Mouse (Mus musculus) intestine, embryonic 16.5 days (tissue): ENCODE measurements around the gene Grik2. TPM values are rescaled to one million over a fixed set of nuclear protein-coding genes. Genes with fewer than 3 reads are reported as not detected.

ENCODE experiments used
- ATAC-seq: fragments of 200-750 bp; cut with Nextera tagmentation; 2 replicates; pipeline ENCODE4 v1.8.0; 2017; ENCODE audit warnings: moderate TSS enrichment, moderate library complexity
- H3K27ac ChIP-seq: fragments of 300-500 bp; sonication (generic); 2 replicates; pipeline ENCODE4 v1.5.1; 2014; ENCODE audit warnings: mild to moderate bottlenecking, low read length
- H3K27me3 ChIP-seq: fragments of 300-500 bp; sonication (generic); replicated peaks from 2 replicates; pipeline ENCODE4 v1.6.1; 2014; ENCODE audit warnings: low read length, control low read depth, mixed read lengths; ENCODE audit not compliant: control insufficient read depth, insufficient read depth
- H3K36me3 ChIP-seq: fragments of 300-500 bp; sonication (generic); 2 replicates; pipeline ENCODE4 v1.6.1; 2014; ENCODE audit warnings: low read length, control low read depth; ENCODE audit not compliant: control insufficient read depth, insufficient read depth
- H3K4me1 ChIP-seq: fragments of 300-500 bp; sonication (generic); 2 replicates; pipeline ENCODE4 v1.6.1; 2014; ENCODE audit warnings: low read length, control low read depth, mixed read lengths; ENCODE audit not compliant: control insufficient read depth, insufficient read depth
- H3K4me2 ChIP-seq: fragments of 300-500 bp; sonication (generic); 2 replicates; pipeline ENCODE4 v1.6.1; 2014; ENCODE audit warnings: low read depth, low read length, control low read depth
- H3K4me3 ChIP-seq: fragments of 300-500 bp; sonication (generic); 2 replicates; pipeline ENCODE4 v1.5.1; 2014; ENCODE audit warnings: mild to moderate bottlenecking, low read length
- H3K9ac ChIP-seq: fragments of 300-500 bp; sonication (generic); 2 replicates; pipeline ENCODE4 v1.6.1; 2014; ENCODE audit warnings: low read depth, low read length
- H3K9me3 ChIP-seq: fragments of 300-500 bp; sonication (generic); 2 replicates; pipeline ENCODE4 v1.6.1; 2016; ENCODE audit warnings: low read length, control low read depth; ENCODE audit not compliant: control insufficient read depth
- WGBS: fragments of 180-500 bp; shearing (Covaris S2); extraction: QIAGEN DNeasy Blood & Tissue Kit; methylation state at CpG from one replicate; pipeline ENCODE4 v1.1.7; 2014; 5-methylcytosine and 5-hydroxymethylcytosine counted together
- polyA plus RNA-seq: library from polyadenylated mRNA; unstranded; fragments of >200 nt; fragmentation: Nextera tagmentation; extraction: Ambion mirVana; gene quantifications from 2 replicates; pipeline ENCODE4 v1.2.1, GENCODE M21; 2015

The Grik2 gene
- polyA plus RNA-seq, 1 experiment from 2014 or later = 2.3 TPM

DNA sequence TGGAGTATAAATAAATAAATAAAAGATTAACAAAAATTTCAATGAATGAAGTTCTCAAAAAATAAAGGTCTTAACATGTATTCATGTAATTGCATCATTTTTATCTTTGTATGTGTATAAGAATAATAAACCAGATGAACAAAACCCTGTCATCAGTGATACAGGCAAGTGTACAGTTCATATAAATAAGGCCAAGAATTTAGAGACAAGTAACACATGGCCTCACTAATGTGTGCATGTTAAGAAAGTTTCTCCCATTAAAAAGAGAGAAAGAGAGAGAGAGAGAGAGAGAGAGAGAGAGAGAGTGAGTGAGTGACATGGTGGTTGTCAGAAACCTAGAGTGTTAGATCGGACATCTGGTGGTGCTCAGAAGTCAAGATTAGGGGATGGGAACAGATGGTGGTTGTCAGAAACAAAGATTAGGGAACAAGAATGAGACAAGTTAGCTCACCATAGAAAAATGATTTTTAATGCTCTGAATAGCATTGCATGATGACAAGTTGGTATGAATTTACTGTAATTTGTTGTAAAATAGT, 228.6 kb downstream of the Grik2 start:
- no peak for ATAC-seq
- no peaks in the 10 kb centered on the region for H3K36me3 ChIP-seq
- WGBS = 81% methylated on average over 1 of the region's 1 CpGs
- H3K27ac ChIP-seq = no peak overlapping the region
- H3K4me1 ChIP-seq = no peaks in the 10 kb centered on the region
- no peaks in the 10 kb centered on the region for H3K9me3 ChIP-seq
- H3K4me3 ChIP-seq = no peak overlapping the region
- no peak overlapping the region for H3K9ac ChIP-seq
- H3K4me2 ChIP-seq = no peak overlapping the region
- H3K27me3 ChIP-seq = no peaks in the 10 kb centered on the region

DNA sequence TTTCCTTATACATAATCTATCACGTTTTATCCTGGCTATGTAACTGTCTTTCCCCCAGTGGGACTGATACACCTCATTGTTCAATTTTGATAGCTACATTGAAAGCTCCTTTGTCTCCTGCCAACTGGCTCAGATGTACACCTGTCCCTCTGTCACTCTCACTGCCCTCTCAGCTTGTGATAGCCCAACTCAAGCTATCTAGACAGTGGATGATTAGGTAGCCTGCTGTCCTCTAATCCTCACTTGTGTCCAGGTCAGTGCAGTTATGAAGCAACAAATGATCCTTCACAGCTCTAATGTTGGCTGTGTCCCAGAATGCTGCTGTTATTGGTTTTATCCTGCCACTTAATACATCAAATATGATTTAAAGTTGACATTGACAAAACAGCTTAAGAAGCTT, 246.3 kb downstream of the Grik2 start:
- no peaks in the 10 kb centered on the region for H3K9me3 ChIP-seq
- no peaks in the 10 kb centered on the region for H3K36me3 ChIP-seq
- H3K4me1 ChIP-seq = no peaks in the 10 kb centered on the region
- H3K9ac ChIP-seq = no peak overlapping the region
- H3K27ac ChIP-seq = no peak overlapping the region
- ATAC-seq = no peak
- H3K4me3 ChIP-seq = no peak overlapping the region
- 71% methylated on average over 1 of the region's 1 CpGs for WGBS
- no peaks in the 10 kb centered on the region for H3K27me3 ChIP-seq
- H3K4me2 ChIP-seq = no peak overlapping the region

DNA sequence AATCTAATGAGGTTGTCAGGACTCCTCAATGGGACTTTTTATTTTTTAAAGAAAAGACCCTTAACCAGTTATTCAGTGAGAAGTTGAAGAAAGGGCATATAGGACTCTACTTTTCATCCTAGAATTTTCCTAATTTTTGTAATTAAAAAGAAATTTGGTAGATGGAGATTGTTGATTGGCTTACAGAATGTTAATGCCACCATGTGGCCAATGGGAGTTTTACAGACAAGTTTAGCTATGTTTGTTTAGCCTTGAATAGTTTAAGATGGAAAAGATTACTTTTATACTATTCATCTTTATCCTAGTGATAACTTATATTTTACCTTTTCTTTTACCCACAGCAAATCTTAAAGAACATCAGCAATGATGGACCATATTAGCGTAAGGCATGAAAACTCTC, 268.8 kb downstream of the Grik2 start:
- H3K36me3 ChIP-seq = no peaks in the 10 kb centered on the region
- no peak overlapping the region for H3K9ac ChIP-seq
- ATAC-seq = no peak
- H3K4me1 ChIP-seq = no peaks in the 10 kb centered on the region
- H3K27ac ChIP-seq = no peak overlapping the region
- WGBS = 94% methylated on average over 1 of the region's 1 CpGs
- no peaks in the 10 kb centered on the region for H3K9me3 ChIP-seq
- no peak overlapping the region for H3K4me2 ChIP-seq
- H3K4me3 ChIP-seq = no peak overlapping the region
- H3K27me3 ChIP-seq = no peaks in the 10 kb centered on the region

DNA sequence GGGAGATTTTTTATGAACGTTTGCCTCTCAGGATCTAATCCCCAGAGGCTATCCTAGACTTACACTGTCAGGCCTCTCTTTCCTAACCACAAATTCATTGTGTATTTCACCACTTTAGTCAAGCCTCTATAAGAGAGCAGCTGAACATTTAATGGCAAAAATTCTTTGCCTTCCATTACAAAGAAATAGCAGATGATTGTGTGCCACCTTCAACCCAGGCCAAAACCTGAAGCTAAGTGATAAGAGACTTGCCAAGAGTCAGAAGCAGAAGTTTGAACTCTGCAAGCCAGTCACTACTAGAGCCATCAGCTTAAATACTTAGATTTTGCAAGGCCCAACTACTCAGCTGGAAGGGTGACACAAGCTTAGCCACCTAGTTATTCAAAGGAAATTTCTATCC, 287.9 kb downstream of the Grik2 start:
- no peak for ATAC-seq
- H3K9ac ChIP-seq = no peak overlapping the region
- H3K4me2 ChIP-seq = no peak overlapping the region
- H3K4me3 ChIP-seq = no peak overlapping the region
- no peaks in the 10 kb centered on the region for H3K27me3 ChIP-seq
- WGBS = 66% methylated on average over 1 of the region's 1 CpGs
- H3K27ac ChIP-seq = no peak overlapping the region
- H3K36me3 ChIP-seq = no peaks in the 10 kb centered on the region
- no peaks in the 10 kb centered on the region for H3K4me1 ChIP-seq
- H3K9me3 ChIP-seq = no peaks in the 10 kb centered on the region

DNA sequence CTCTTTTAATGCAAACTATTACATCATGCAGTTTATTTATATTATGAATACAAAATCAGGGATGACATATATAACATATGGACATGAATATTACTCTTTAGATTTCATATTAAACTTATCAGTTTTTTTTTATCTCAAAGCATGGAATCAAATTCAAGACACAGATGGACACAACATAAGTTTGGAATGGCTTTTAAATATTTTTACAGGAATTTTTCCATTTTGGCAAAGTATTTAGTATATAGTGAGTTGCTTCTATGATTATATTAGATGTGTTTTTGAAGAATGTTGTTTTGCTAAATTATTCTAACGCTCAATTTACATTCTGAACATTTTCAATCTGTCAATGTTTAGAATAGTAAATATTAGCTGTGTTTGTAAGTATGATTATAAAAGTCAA, 291.3 kb downstream of the Grik2 start:
- WGBS = 84% methylated on average over 1 of the region's 1 CpGs

DNA sequence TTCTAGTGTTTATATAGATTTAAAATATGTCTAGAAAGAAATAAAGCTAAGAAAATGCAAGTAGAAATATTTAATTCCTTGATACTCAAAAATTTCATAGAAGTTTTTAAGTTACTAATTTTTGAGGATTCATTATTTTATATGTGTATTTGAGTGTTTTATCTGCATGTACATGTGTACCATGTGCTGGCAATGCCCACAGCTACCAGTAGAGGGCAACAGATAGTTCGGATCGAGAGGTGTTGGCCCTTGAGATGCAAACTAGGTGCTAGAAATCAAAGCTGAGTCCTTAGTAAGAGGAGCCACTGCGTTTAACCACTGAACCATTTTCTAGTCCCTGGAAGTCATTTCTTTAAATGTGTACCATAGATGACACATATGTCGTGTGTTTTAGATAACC, 307.1 kb downstream of the Grik2 start:
- no peaks in the 10 kb centered on the region for H3K36me3 ChIP-seq
- 72% methylated on average over 4 of the region's 4 CpGs for WGBS
- H3K9me3 ChIP-seq = no peaks in the 10 kb centered on the region
- H3K4me3 ChIP-seq = no peak overlapping the region
- no peak overlapping the region for H3K4me2 ChIP-seq
- no peak overlapping the region for H3K27ac ChIP-seq
- H3K4me1 ChIP-seq = no peaks in the 10 kb centered on the region
- H3K27me3 ChIP-seq = no peaks in the 10 kb centered on the region
- no peak overlapping the region for H3K9ac ChIP-seq
- no peak for ATAC-seq

More for the DNA sequence above, 291.3 kb downstream of the Grik2 start:
- Histone ChIP-seq H3K9me3 (no peaks in the 10 kb centered on the region), H3K27ac (no peak overlapping the region), H3K27me3 (no peaks in the 10 kb centered on the region), H3K4me3 (no peak overlapping the region), H3K9ac (no peak overlapping the region), H3K36me3 (no peaks in the 10 kb centered on the region), H3K4me1 (no peaks in the 10 kb centered on the region), H3K4me2 (no peak overlapping the region)
- no peak for ATAC-seq

DNA sequence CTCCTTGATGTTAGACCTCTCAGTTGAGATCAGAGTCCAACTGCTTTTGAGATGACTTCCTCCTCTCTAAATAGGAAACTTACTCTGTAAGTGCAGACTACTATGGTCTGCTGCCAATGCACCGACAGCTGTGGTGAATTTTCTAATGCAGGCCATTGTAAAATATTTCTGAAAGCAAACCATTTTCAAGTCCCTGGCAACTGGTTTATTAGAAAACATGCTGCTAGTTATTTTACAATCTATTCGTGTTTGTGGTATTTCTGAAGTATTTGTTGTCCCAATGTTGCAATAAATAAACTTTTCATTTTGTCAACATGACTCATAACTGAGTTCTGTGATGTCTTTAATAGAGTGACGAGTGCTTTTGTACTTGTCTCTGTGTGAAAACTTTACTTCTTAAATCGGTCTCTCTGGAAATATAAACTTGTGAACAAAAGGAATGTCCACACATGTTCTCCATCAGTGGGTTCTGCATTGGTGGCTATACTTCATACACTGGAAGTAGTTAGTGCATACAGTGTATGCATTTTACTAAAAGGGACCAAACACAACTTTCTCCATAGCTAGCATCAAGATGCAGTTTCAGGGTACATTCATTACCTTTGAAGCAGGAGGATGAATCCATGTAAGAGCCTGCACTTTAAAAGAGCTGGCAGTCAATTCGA, 308.3 kb downstream of the Grik2 start:
- H3K9ac ChIP-seq = no peak overlapping the region
- ATAC-seq = no peak

DNA sequence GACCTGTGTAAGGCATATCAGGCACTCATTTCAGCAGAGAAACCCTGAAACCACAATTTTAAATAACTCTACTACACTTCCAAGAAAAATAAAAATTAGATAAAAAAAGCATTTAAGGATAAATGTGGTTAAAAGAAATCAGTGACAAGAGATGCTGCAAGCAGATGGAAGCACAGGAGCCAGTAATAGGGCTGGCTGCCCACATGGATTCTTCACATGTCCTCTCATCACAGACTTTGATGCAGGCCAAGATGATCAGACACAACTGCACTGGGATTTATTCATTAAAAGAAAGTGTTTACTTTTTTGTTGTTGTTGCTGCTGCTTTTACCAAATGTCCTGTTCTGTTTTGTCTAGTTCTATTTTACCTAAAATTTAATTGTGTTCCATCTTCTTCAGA, 315.0 kb downstream of the Grik2 start:
- Histone ChIP-seq H3K9me3 (no peaks in the 10 kb centered on the region), H3K27ac (no peak overlapping the region), H3K4me1 (no peaks in the 10 kb centered on the region), H3K36me3 (no peaks in the 10 kb centered on the region), H3K27me3 (no peaks in the 10 kb centered on the region), H3K9ac (no peak overlapping the region), H3K4me3 (no peak overlapping the region), H3K4me2 (no peak overlapping the region)
- no peak for ATAC-seq

More for the DNA sequence above, 308.3 kb downstream of the Grik2 start:
- Histone ChIP-seq H3K4me2 (no peak overlapping the region), H3K27me3 (no peaks in the 10 kb centered on the region), H3K27ac (no peak overlapping the region), H3K36me3 (no peaks in the 10 kb centered on the region), H3K4me1 (no peaks in the 10 kb centered on the region), H3K9me3 (no peaks in the 10 kb centered on the region), H3K4me3 (no peak overlapping the region)
- WGBS = 68% methylated on average over 5 of the region's 5 CpGs

DNA sequence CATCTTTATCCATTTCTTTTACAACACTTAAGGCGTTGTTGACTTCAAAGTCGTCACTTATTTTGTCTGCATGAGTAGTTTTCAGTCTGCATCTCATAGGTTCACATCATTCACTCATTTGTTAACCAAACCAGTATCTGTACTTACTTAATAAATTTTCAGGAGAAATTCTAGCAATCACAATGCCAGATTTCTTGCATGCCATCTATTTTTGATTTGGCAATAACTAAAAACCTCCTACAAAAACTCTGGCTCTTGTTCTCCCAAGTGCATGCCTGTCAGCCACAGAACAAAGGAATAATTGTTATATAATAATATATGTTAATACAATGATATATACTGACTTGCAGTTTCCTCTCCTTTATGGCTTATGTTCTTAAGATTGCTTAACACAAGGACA, 331.8 kb downstream of the Grik2 start:
- no peaks in the 10 kb centered on the region for H3K9me3 ChIP-seq
- no peak for ATAC-seq
- 84% methylated on average over 2 of the region's 2 CpGs for WGBS
- H3K36me3 ChIP-seq = no peaks in the 10 kb centered on the region
- H3K4me1 ChIP-seq = no peaks in the 10 kb centered on the region
- no peak overlapping the region for H3K4me3 ChIP-seq
- no peak overlapping the region for H3K4me2 ChIP-seq
- no peaks in the 10 kb centered on the region for H3K27me3 ChIP-seq
- no peak overlapping the region for H3K27ac ChIP-seq
- no peak overlapping the region for H3K9ac ChIP-seq

DNA sequence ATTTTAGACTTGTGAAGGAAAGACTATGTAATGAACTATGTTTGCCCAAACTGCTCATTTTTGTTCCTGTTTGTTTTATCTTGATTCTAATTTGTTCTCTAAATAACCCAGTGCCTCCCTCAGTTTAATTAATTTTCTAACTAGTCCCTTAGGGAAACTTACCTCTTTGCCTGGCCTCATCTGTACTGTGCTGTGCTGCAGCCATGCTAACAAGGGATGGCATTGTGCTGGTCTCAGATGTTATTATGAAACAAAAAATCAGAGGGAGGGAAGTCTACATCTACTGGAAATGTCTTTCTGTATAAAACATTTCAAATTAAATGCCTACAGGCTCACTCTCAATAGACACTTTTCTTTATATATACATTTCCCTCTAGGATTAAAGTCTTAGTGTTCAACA, 335.0 kb downstream of the Grik2 start:
- no peak for ATAC-seq
- no peak overlapping the region for H3K9ac ChIP-seq
- H3K27me3 ChIP-seq = no peaks in the 10 kb centered on the region
- no peak overlapping the region for H3K4me2 ChIP-seq
- no peak overlapping the region for H3K27ac ChIP-seq
- no peaks in the 10 kb centered on the region for H3K9me3 ChIP-seq
- H3K4me3 ChIP-seq = no peak overlapping the region
- no peaks in the 10 kb centered on the region for H3K36me3 ChIP-seq
- no peaks in the 10 kb centered on the region for H3K4me1 ChIP-seq
